Mouse (Mus musculus): ENCODE results near the gene Hif3a. TPM values are rescaled to one million over a fixed set of nuclear protein-coding genes. Genes with fewer than 3 reads are reported as not detected.
"Not testable (repeated sequence)": the region's sequence is repeated elsewhere in the genome, so short reads cannot be mapped to it uniquely, and the experiment has no call there.

Hif3a gene
- polyA plus RNA-seq, 1 experiment from 2014 or later: 6.9 TPM

DNA sequence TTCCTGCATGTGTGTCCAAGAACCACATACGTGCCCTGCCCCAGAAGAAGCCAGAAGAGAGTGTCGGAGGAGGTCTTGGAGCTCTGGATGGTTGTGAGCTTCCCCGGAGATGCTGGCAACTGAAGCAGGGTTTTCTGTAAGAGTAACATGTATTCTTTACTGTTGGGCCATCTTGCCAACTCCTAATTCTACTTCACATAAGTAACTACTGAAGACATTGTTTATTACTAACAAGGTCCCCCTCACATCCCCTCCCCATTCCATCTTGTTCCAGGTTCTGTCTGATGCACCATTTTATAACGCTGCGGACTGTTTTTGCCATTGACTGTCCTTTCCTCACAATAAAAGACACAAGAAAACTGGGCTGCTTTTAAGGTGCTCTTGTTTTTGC is 11.3 kb upstream of the Hif3a start:
- peak; percentile 50 for ATAC-seq
- Histone ChIP-seq H3K4me2 (ENCODE audit: low read length) (no peak overlapping the region), H3K36me3 (ENCODE audit: control insufficient read depth, insufficient read depth, low read length) (no peaks in the 10 kb centered on the region), H3K27ac (ENCODE audit: low read depth, low read length) (no peak overlapping the region), H3K27me3 (replicated peaks; ENCODE audit: control insufficient read depth, insufficient read depth, low read length) (0 out of 2 replicates have a peak, but pooled peaks cover 2% of the 10 kb centered on the region), H3K4me3 (ENCODE audit: low read length) (no peak overlapping the region), H3K9ac (ENCODE audit: low read depth, low read length) (no peak overlapping the region), H3K9me3 (ENCODE audit: control insufficient read depth, low read length) (no peaks in the 10 kb centered on the region), H3K4me1 (ENCODE audit: control insufficient read depth, insufficient read depth, low read depth, low read length) (peaks cover 4% of the 10 kb centered on the region; the same call in 1 of the 2 replicates)
- WGBS: 63% methylated on average over 5 of the region's 5 CpGs

- H3K4me2 ChIP-seq (ENCODE audit: low read length); H3K9ac ChIP-seq (ENCODE audit: low read depth, low read length); H3K4me1 ChIP-seq (ENCODE audit: control insufficient read depth, insufficient read depth, low read depth, low read length); H3K4me3 ChIP-seq (ENCODE audit: low read length); H3K27me3 ChIP-seq (replicated peaks; ENCODE audit: control insufficient read depth, insufficient read depth, low read length); H3K9me3 ChIP-seq (ENCODE audit: control insufficient read depth, low read length); ATAC-seq; H3K27ac ChIP-seq (ENCODE audit: low read depth, low read length); H3K36me3 ChIP-seq (ENCODE audit: control insufficient read depth, insufficient read depth, low read length): not testable (repeated sequence)
- 61% methylated on average over 5 of the region's 5 CpGs for whole genome bisulfite sequencing
Observed at GRCm38 (mm10) chr7:17067651-17068050, 5.4 kb upstream of the Hif3a start.

DNA sequence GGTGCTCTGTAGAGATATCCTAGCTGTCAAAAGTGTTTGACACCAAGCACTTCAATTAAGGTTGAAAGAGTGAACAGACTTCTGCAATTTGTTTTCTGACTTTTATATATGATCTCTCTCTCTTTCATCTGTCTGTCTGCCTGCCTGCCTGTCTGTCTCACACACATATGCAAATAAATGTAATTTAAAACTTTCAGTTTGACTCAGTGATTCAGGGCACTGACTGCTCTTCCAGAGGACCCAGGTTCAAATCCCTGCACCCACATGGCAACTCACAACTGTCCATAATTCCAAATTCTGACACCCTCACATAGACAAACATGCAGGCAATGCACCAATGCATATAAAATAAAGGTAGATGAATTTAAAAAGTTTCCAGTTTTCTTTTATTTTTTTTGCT is 4.8 kb upstream of the Hif3a start:
- Histone ChIP-seq H3K36me3 (ENCODE audit: control insufficient read depth, insufficient read depth, low read length) (no peaks in the 10 kb centered on the region), H3K9ac (ENCODE audit: low read depth, low read length) (no peak overlapping the region), H3K4me3 (ENCODE audit: low read length) (no peak overlapping the region), H3K9me3 (ENCODE audit: control insufficient read depth, low read length) (no peaks in the 10 kb centered on the region), H3K4me2 (ENCODE audit: low read length) (no peak overlapping the region), H3K4me1 (ENCODE audit: control insufficient read depth, insufficient read depth, low read depth, low read length) (peaks cover 4% of the 10 kb centered on the region), H3K27ac (ENCODE audit: low read depth, low read length) (no peak overlapping the region), H3K27me3 (replicated peaks; ENCODE audit: control insufficient read depth, insufficient read depth, low read length) (no peaks in the 10 kb centered on the region)
- ATAC-seq: no peak

DNA sequence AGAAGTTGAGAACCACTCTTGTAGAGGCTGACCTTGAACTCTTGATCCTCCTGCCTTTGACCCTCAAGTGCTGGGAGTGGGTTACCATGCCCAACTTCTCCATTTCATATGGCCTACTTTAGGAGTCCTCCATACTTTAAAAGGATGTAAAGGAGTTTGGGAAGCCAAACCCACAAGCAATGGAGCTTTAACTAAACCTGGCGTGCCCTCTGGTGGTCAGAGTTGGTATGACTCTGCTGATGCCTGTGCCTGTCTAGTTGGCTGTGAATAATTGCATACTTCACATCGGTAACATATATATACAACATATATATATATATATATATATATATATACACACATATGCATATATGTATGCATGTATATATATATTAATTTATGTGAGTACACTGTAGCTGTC is 4.2 kb upstream of the Hif3a start:
- no peaks in the 10 kb centered on the region for H3K27me3 ChIP-seq (replicated peaks; ENCODE audit: control insufficient read depth, insufficient read depth, low read length)
- H3K9ac ChIP-seq (ENCODE audit: low read depth, low read length): no peak overlapping the region
- ATAC-seq: no peak
- peaks cover 4% of the 10 kb centered on the region for H3K4me1 ChIP-seq (ENCODE audit: control insufficient read depth, insufficient read depth, low read depth, low read length)
- 6% methylated on average over 2 of the region's 2 CpGs for WGBS
- no peaks in the 10 kb centered on the region for H3K9me3 ChIP-seq (ENCODE audit: control insufficient read depth, low read length)
- H3K36me3 ChIP-seq (ENCODE audit: control insufficient read depth, insufficient read depth, low read length): no peaks in the 10 kb centered on the region
- H3K4me3 ChIP-seq (ENCODE audit: low read length): no peak overlapping the region
- no peak overlapping the region for H3K27ac ChIP-seq (ENCODE audit: low read depth, low read length)
- no peak overlapping the region for H3K4me2 ChIP-seq (ENCODE audit: low read length)

GRCm38 (mm10) chr7:17065620-17066019 is 3.4 kb upstream of the Hif3a start:
- Histone ChIP-seq H3K4me3 (ENCODE audit: low read length) (no peak overlapping the region), H3K4me1 (ENCODE audit: control insufficient read depth, insufficient read depth, low read depth, low read length) (peaks cover 4% of the 10 kb centered on the region), H3K9me3 (ENCODE audit: control insufficient read depth, low read length) (no peaks in the 10 kb centered on the region), H3K9ac (ENCODE audit: low read depth, low read length) (no peak overlapping the region), H3K4me2 (ENCODE audit: low read length) (no peak overlapping the region), H3K27ac (ENCODE audit: low read depth, low read length) (no peak overlapping the region), H3K36me3 (ENCODE audit: control insufficient read depth, insufficient read depth, low read length) (no peaks in the 10 kb centered on the region), H3K27me3 (replicated peaks; ENCODE audit: control insufficient read depth, insufficient read depth, low read length) (peaks cover 3% of the 10 kb centered on the region; the same call in 1 of the 2 replicates)
- WGBS: 87% methylated on average over 8 of the region's 9 CpGs
- ATAC-seq: no peak

- no peaks in the 10 kb centered on the region for H3K9me3 ChIP-seq (ENCODE audit: control insufficient read depth, low read length)
- H3K36me3 ChIP-seq (ENCODE audit: control insufficient read depth, insufficient read depth, low read length): no peaks in the 10 kb centered on the region
- peaks cover 3% of the 10 kb centered on the region; the same call in 1 of the 2 replicates for H3K27me3 ChIP-seq (replicated peaks; ENCODE audit: control insufficient read depth, insufficient read depth, low read length)
- H3K4me1 ChIP-seq (ENCODE audit: control insufficient read depth, insufficient read depth, low read depth, low read length): peaks cover 11% of the 10 kb centered on the region
- ATAC-seq: peak; percentile 3; the same call in 1 of the 2 replicates
- 11% methylated on average over 11 of the region's 11 CpGs for WGBS
- H3K4me3 ChIP-seq (ENCODE audit: low read length): peak overlapping the region; percentile 50
- H3K27ac ChIP-seq (ENCODE audit: low read depth, low read length): peak overlapping the region; percentile 51; the same call in 1 of the 2 replicates
- H3K9ac ChIP-seq (ENCODE audit: low read depth, low read length): peak overlapping the region; percentile 66
- peak overlapping the region; percentile 82 for H3K4me2 ChIP-seq (ENCODE audit: low read length)
Observed at GRCm38 (mm10) chr7:17062845-17063244, 618 bp upstream of the Hif3a start.

DNA sequence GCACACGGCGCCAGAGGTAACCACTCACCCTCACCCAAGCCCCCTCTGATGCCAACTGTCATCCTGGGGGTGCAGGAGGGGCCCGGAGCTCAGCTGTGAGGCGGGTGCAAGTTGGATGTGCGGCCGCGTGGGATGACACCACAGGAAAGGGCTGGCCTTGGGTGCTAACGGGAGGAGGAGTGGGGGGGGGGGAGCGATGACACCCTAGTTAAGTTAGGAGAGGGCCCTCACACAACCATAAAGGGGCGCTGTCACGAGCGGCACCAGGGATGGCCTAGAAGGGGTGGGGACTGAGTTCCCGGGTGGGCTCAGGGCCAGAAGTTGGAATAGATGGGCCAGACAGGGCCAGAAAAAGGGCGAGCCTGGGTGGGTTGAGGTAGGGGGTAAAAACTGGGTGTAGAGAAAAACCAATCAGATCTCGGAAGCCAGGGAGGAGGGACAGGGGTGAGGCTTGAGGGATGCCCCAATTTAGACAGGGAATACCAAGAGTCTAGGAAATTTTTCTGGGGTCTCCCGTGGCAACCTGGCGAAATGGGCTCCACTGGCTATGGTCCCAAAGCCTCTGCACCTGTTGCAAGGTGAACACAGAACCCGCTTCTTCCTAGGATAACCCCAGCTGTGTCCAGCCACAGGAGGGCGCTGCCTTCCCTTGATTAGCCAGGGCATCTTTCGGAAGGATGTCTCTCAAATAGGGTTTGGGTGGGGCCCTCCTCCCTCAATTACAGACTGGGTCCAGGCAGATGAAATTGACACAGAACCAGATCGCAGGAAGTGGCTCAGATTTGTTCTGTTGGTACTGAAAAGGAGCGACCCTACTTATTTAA is 1.2 kb downstream of the Hif3a start:
- 65% methylated on average over 21 of the region's 22 CpGs for WGBS
- Histone ChIP-seq H3K27ac (ENCODE audit: low read depth, low read length) (peak overlapping the region; percentile 78), H3K4me2 (ENCODE audit: low read length) (peak overlapping the region; percentile 82), H3K4me1 (ENCODE audit: control insufficient read depth, insufficient read depth, low read depth, low read length) (peaks cover 20% of the 10 kb centered on the region), H3K4me3 (ENCODE audit: low read length) (peak overlapping the region; percentile 50), H3K27me3 (replicated peaks; ENCODE audit: control insufficient read depth, insufficient read depth, low read length) (peaks cover 3% of the 10 kb centered on the region; the same call in 1 of the 2 replicates), H3K9ac (ENCODE audit: low read depth, low read length) (peak overlapping the region; percentile 43), H3K9me3 (ENCODE audit: control insufficient read depth, low read length) (no peaks in the 10 kb centered on the region), H3K36me3 (ENCODE audit: control insufficient read depth, insufficient read depth, low read length) (no peaks in the 10 kb centered on the region)
- ATAC-seq: no peak

DNA sequence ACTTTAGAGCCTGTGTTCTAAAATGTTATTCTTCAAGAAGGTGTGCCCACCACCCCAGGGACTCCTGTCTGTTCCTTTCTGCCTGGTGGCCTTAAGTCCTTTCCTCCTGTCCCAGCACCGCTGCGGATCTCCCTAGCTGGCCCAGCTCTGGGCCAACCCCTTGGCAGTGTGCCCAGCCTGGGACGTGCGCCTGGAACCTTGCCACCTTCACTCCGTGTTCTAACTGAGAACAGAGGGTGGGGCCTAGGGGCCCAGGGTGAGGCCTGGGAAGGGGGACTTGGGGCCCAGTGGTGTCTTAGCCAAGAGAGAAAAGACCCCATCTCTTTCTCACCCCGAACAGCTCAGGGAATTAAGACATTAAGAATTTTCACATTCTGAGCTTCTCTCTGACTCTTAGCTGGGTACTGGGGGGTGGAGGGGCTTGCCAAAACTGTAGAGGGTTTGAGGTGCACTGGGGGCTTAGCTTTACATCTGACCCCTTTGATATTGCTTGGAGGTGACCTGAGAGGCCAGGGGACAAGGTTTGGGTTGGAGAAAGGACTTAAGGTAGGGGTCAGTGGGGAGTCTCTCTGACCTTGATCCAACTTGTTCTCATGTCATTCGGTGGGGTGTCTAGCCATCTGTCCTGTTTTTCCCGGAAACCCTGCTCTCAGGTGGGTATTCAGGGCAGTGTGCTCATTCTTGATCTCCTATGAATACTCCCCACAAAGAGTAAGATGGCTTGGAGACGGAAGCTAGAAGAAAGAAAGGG is 2.0 kb downstream of the Hif3a start:
- H3K9me3 ChIP-seq (ENCODE audit: control insufficient read depth, low read length): no peaks in the 10 kb centered on the region
- peak overlapping the region; percentile 82 for H3K4me2 ChIP-seq (ENCODE audit: low read length)
- H3K27ac ChIP-seq (ENCODE audit: low read depth, low read length): peak overlapping the region; percentile 85
- WGBS: 31% methylated on average over 9 of the region's 9 CpGs
- no peaks in the 10 kb centered on the region for H3K36me3 ChIP-seq (ENCODE audit: control insufficient read depth, insufficient read depth, low read length)
- ATAC-seq: peak; percentile 12; the same call in 1 of the 2 replicates
- peak overlapping the region; percentile 43 for H3K9ac ChIP-seq (ENCODE audit: low read depth, low read length)
- peak overlapping the region; percentile 15 for H3K4me3 ChIP-seq (ENCODE audit: low read length)
- H3K4me1 ChIP-seq (ENCODE audit: control insufficient read depth, insufficient read depth, low read depth, low read length): peaks cover 22% of the 10 kb centered on the region
- H3K27me3 ChIP-seq (replicated peaks; ENCODE audit: control insufficient read depth, insufficient read depth, low read length): peaks cover 3% of the 10 kb centered on the region; the same call in 1 of the 2 replicates

GRCm38 (mm10) chr7:17059463-17059844 is 2.8 kb downstream of the Hif3a start:
- Histone ChIP-seq H3K4me2 (ENCODE audit: low read length) (peak overlapping the region; percentile 4; the same call in 1 of the 2 replicates), H3K4me3 (ENCODE audit: low read length) (no peak overlapping the region), H3K4me1 (ENCODE audit: control insufficient read depth, insufficient read depth, low read depth, low read length) (peaks cover 22% of the 10 kb centered on the region), H3K9ac (ENCODE audit: low read depth, low read length) (no peak overlapping the region), H3K9me3 (ENCODE audit: control insufficient read depth, low read length) (no peaks in the 10 kb centered on the region), H3K27ac (ENCODE audit: low read depth, low read length) (peak overlapping the region; percentile 85), H3K27me3 (replicated peaks; ENCODE audit: control insufficient read depth, insufficient read depth, low read length) (peaks cover 3% of the 10 kb centered on the region; the same call in 1 of the 2 replicates), H3K36me3 (ENCODE audit: control insufficient read depth, insufficient read depth, low read length) (no peaks in the 10 kb centered on the region)
- ATAC-seq: no peak
- WGBS: 73% methylated on average over 3 of the region's 3 CpGs
